In genomic region chr15:80754103-80754502, GRCm38 (mm10) we compare ENCODE assay signal across 10 mouse cellular contexts.
"Had no signal": no experiment of that assay in that cellular context is flagged by ENCODE, and none has a peak within 500 bp of the region (broad histone marks: within the 10 kb centered on the region; RNA-seq: fewer than 3 reads in every experiment).

No protein-coding gene starts in this region.

- H3K27ac ChIP-seq: intestine, embryonic 15.5 days; left cerebral cortex, adult 2 months; limb, embryonic 10.5 days; stomach, postnatal 0 days had no signal

- DNase-seq: lung, adult 2 months; lung, postnatal 36 days; right cerebral cortex, postnatal 14 days had no signal

- H3K9me3 ChIP-seq: intestine, embryonic 15.5 days; limb, embryonic 10.5 days had no signal

- H3K4me3 ChIP-seq: intestine, embryonic 15.5 days; left cerebral cortex, adult 2 months; limb, embryonic 10.5 days had no signal

- H3K4me1 ChIP-seq: intestine, embryonic 15.5 days; limb, embryonic 10.5 days had no signal

- H3K9ac ChIP-seq: intestine, embryonic 15.5 days had no signal

- ATAC-seq: intestine, embryonic 15.5 days; lung, postnatal 0 days; midbrain, embryonic 16.5 days had no signal

- H3K36me3 ChIP-seq: intestine, embryonic 15.5 days; limb, embryonic 10.5 days had no signal

- H3K27me3 ChIP-seq: intestine, embryonic 15.5 days had no signal

- H3K4me2 ChIP-seq: intestine, embryonic 15.5 days; midbrain, embryonic 11.5 days had no signal
